16 mouse cellular contexts compared by ENCODE assay signal in the genomic region with DNA sequence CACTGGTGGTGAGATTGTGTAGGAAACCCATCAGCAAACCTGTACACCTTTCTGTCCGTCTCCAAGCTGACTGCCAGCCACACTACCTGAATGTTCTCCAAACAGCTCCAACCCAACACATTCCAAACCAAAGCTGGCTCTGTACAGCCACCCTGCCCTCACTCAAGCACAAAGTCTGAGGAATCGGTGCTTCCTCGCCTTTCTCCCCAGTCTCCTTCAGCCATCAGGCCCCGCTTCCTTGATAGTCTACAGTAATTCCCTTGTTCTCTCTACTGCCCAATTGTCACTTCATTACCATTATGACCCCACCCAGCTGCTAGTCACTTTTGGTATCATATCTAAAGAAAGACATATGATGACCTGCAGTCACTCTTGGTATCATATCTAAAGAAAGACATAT.
"Had no signal": no experiment of that assay in that cellular context is flagged by ENCODE, and none has a peak within 500 bp of the region (broad histone marks: within the 10 kb centered on the region; RNA-seq: fewer than 3 reads in every experiment).

No protein-coding gene starts in this region.

- H3K4me1 ChIP-seq: midbrain, embryonic 12.5 days; neural tube, embryonic 13.5 days; neural tube, embryonic 15.5 days had no signal

- H3K9me3 ChIP-seq: midbrain, embryonic 10.5 days; midbrain, embryonic 12.5 days; neural tube, embryonic 13.5 days; neural tube, embryonic 15.5 days; stomach, embryonic 15.5 days had no signal

- DNase-seq: lung, embryonic 14.5 days; lung, postnatal 10 days; lung, postnatal 4 days; midbrain, embryonic 14.5 days; right cerebral cortex, postnatal 14 days; thymus, adult 2 months; thymus, postnatal 25 days; thymus, postnatal 4 days had no signal

- H3K4me2 ChIP-seq: lung, embryonic 14.5 days; midbrain, embryonic 12.5 days; neural tube, embryonic 13.5 days; neural tube, embryonic 15.5 days; stomach, embryonic 15.5 days had no signal

- H3K9ac ChIP-seq: lung, embryonic 14.5 days; midbrain, embryonic 12.5 days; neural tube, embryonic 13.5 days; neural tube, embryonic 15.5 days; stomach, embryonic 15.5 days had no signal

- H3K27ac ChIP-seq: midbrain, embryonic 10.5 days; midbrain, embryonic 12.5 days; neural tube, embryonic 13.5 days; neural tube, embryonic 15.5 days; stomach, embryonic 15.5 days; stomach, postnatal 0 days had no signal

- H3K36me3 ChIP-seq: midbrain, embryonic 10.5 days; midbrain, embryonic 12.5 days; stomach, embryonic 15.5 days had no signal

- H3K27me3 ChIP-seq: midbrain, embryonic 12.5 days; neural tube, embryonic 13.5 days; neural tube, embryonic 15.5 days; stomach, embryonic 15.5 days had no signal

- ATAC-seq: midbrain, embryonic 16.5 days had no signal

- H3K4me3 ChIP-seq: midbrain, embryonic 10.5 days; midbrain, embryonic 12.5 days; myocyte; neural tube, embryonic 13.5 days; neural tube, embryonic 15.5 days; stomach, embryonic 15.5 days had no signal
